Mouse (Mus musculus) monocyte, adult 59 days (primary cell): ENCODE data around the gene Rhbdl2. TPM values are rescaled to one million over a fixed set of nuclear protein-coding genes. Genes with fewer than 3 reads are reported as not detected.

ENCODE experiments used
- total RNA-seq, 2 experiments: library from RNA; stranded (reverse); gene quantifications; one replicate each; pipeline ENCODE4 v1.2.4; 2023

The Rhbdl2 gene
- not detected for total RNA-seq

GRCm38 (mm10) chr4:123787191-123787985 is at the start of gene Rhbdl2:
Gene Rhbdl2, plus strand, starts transcription at chr4:123787874.

GRCm38 (mm10) chr4:123750152-123750651 is 37.5 kb upstream of the Rhbdl2 start, which contains the start of gene Akirin1:
Gene Akirin1, minus strand, starts transcription at chr4:123750345.

GRCm38 (mm10) chr4:123859379-123859778 is 71.7 kb downstream of the Rhbdl2 start, which contains the start of gene 4933427I04Rik:
Gene 4933427I04Rik, plus strand, starts transcription at chr4:123859679.

Other genes with a start within 250 kb of the Rhbdl2 start
- gene Macf1, start 103.5 kb upstream of the Rhbdl2 start, total RNA-seq, result 100 to 1,000 TPM; 315 to 339 TPM
- 10 to 100 TPM; 31.9 to 38.3 TPM for gene Ndufs5, start 69.7 kb upstream of the Rhbdl2 start, total RNA-seq
- 10 to 100 TPM; 64.3 to 65.0 TPM for gene Akirin1, start 37.5 kb upstream of the Rhbdl2 start, total RNA-seq
- gene 4933427I04Rik, start 71.8 kb downstream of the Rhbdl2 start, total RNA-seq, result not detected
- 10 to 100 TPM; 16.1 to 21.7 TPM for gene Mycbp, start 117.0 kb downstream of the Rhbdl2 start, total RNA-seq
- gene Rragc, start 129.6 kb downstream of the Rhbdl2 start, total RNA-seq, result 10 to 100 TPM; 89.4 to 94.6 TPM
- 1 to 10 TPM; 2.2 to 2.3 TPM for gene 4930535I16Rik, start 130.1 kb downstream of the Rhbdl2 start, total RNA-seq